9 mouse cellular contexts compared by ENCODE assay signal in genomic region chr10:8762771-8763170, GRCm38 (mm10).
DNase-seq lines count a peak whose midpoint lies in the region; ATAC-seq and TF ChIP-seq lines count a peak whose summit lies in the region.
"Had no signal": no experiment of that assay in that cellular context is flagged by ENCODE, and none has a peak within 500 bp of the region (broad histone marks: within the 10 kb centered on the region; RNA-seq: fewer than 3 reads in every experiment).

No protein-coding gene starts in this region.

- no peaks in the 10 kb centered on the region for H3K4me1 ChIP-seq in liver, adult 2 months (ENCODE audit: control insufficient read depth, insufficient read depth, low read length)
- H3K4me1 ChIP-seq in forebrain, postnatal 0 days (ENCODE audit: insufficient read depth): peaks cover 16% of the 10 kb centered on the region; the same call in 1 of the 2 replicates
- H3K4me1 ChIP-seq in limb, embryonic 10.5 days: peaks cover 36% of the 10 kb centered on the region

- peak overlapping the region; percentile 23 for H3K4me2 ChIP-seq in forebrain, postnatal 0 days (ENCODE audit: low read depth)

- ATAC-seq in forebrain, postnatal 0 days: no peak

- TF ChIP-seq CTCF in liver, adult 2 months (IDR thresholded peaks at IDR 0.05; ENCODE audit: low read depth, low read length): no peak
- no peak for TF ChIP-seq CTCF in forebrain, postnatal 0 days (IDR thresholded peaks at IDR 0.05; ENCODE audit: low read depth)

- peaks cover 14% of the 10 kb centered on the region; the same call in 1 of the 2 replicates for H3K79me2 ChIP-seq in liver, adult 2 months (ENCODE audit: control insufficient read depth, insufficient read depth, low read length)

- no peak overlapping the region for H3K4me3 ChIP-seq in liver, adult 2 months (ENCODE audit: insufficient read depth, low read depth, low read length)
- H3K4me3 ChIP-seq in forebrain, postnatal 0 days (ENCODE audit: low read depth, low read length): no peak overlapping the region
- H3K4me3 ChIP-seq in limb, embryonic 10.5 days: peak overlapping the region; percentile 33; the same call in 1 of the 2 replicates

- no peak for DNase-seq in liver, adult 2 months (ENCODE audit: extremely low read depth, low read depth, low spot score)
- no peak for DNase-seq in liver
- DNase-seq in forebrain, postnatal 0 days: no peak
- DNase-seq in limb, embryonic 10.5 days (ENCODE audit: low spot score): no peak
- peak; percentile 67 for DNase-seq in skeletal muscle tissue, adult 2 months (ENCODE audit: low read depth, low spot score)
- DNase-seq in gastrocnemius, postnatal 4 days (ENCODE audit: low spot score in 2 of 2): no peak
- DNase-seq in adrenal gland, postnatal 25 days: no peak
- no peak for DNase-seq in testis, postnatal 10 days (ENCODE audit: low spot score)
- DNase-seq: thymus, postnatal 14 days had no signal

- H3K27me3 ChIP-seq in liver, adult 2 months (ENCODE audit: control insufficient read depth, insufficient read depth, low read length): no peaks in the 10 kb centered on the region
- H3K27me3 ChIP-seq in forebrain, postnatal 0 days (ENCODE audit: insufficient read depth, low read length): no peaks in the 10 kb centered on the region
- H3K27me3 ChIP-seq in limb, embryonic 10.5 days (ENCODE audit: low read depth, poor library complexity, severe bottlenecking): no peaks in the 10 kb centered on the region

- TF ChIP-seq POLR2A in liver, adult 2 months (IDR thresholded peaks at IDR 0.05; ENCODE audit: extremely low read depth, insufficient read depth, low read length): no peak

- H3K9ac ChIP-seq in liver, adult 2 months (ENCODE audit: low read depth, low read length): no peak overlapping the region
- no peak overlapping the region for H3K9ac ChIP-seq in forebrain, postnatal 0 days

- 77% methylated on average over 12 of the region's 12 CpGs for WGBS in liver, adult 2 months
- WGBS in forebrain, postnatal 0 days: 20% methylated on average over 12 of the region's 12 CpGs
- 57% methylated on average over 12 of the region's 12 CpGs for WGBS in limb, embryonic 10.5 days

- H3K36me3 ChIP-seq in liver, adult 2 months (ENCODE audit: control insufficient read depth, insufficient read depth, low read length): peaks cover 5% of the 10 kb centered on the region; the same call in 1 of the 2 replicates
- no peaks in the 10 kb centered on the region for H3K36me3 ChIP-seq in forebrain, postnatal 0 days (ENCODE audit: insufficient read depth)
- H3K36me3 ChIP-seq in limb, embryonic 10.5 days: peaks cover 12% of the 10 kb centered on the region

- no peaks in the 10 kb centered on the region for H3K9me3 ChIP-seq in forebrain, postnatal 0 days (ENCODE audit: low read length)
- no peaks in the 10 kb centered on the region for H3K9me3 ChIP-seq in limb, embryonic 10.5 days (replicated peaks)

- H3K27ac ChIP-seq in liver, adult 2 months (replicated peaks; ENCODE audit: insufficient read depth, low read depth, low read length): 0 out of 2 replicates have a peak overlapping the region, but pooled peaks have one; percentile 39
- H3K27ac ChIP-seq in forebrain, postnatal 0 days (ENCODE audit: low read depth, low read length): no peak overlapping the region
- H3K27ac ChIP-seq in limb, embryonic 10.5 days: peak overlapping the region; percentile 5; the same call in 1 of the 2 replicates
